Mouse (Mus musculus) cortical plate, adult 2 months (tissue): ENCODE data around the gene Mapre1. TPM values are rescaled to one million over a fixed set of nuclear protein-coding genes. Genes with fewer than 3 reads are reported as not detected.
"Not testable (repeated sequence)": the region's sequence is repeated elsewhere in the genome, so short reads cannot be mapped to it uniquely, and the experiment has no call there.

Experiments
- H3K27ac ChIP-seq: fragments of 200-500 bp; 2 replicates; pipeline ENCODE4 v1.5.1; 2012; ENCODE audit warnings: low read length, control low read depth, inconsistent platforms; ENCODE audit not compliant: insufficient read depth
- H3K4me1 ChIP-seq: fragments of 200-500 bp; 2 replicates; pipeline ENCODE4 v1.6.1; 2011; ENCODE audit warnings: low read length; ENCODE audit not compliant: control insufficient read depth, insufficient read depth
- H3K4me3 ChIP-seq: fragments of 200-500 bp; 2 replicates; pipeline ENCODE4 v1.5.1; 2011; ENCODE audit warnings: mild to moderate bottlenecking, low read length, control low read depth; ENCODE audit not compliant: insufficient read depth
- CTCF ChIP-seq: fragments of 200-500 bp; IDR thresholded peaks from 2 replicates; pipeline ENCODE4 v1.5.1; 2011; ENCODE audit warnings: mild to moderate bottlenecking, control low read depth, low read length; ENCODE audit not compliant: insufficient read depth; ENCODE audit errors: extremely low read depth
- POLR2A ChIP-seq: fragments of 200-500 bp; IDR thresholded peaks from 2 replicates; pipeline ENCODE4 v1.6.1; 2011; ENCODE audit warnings: mild to moderate bottlenecking, low read length, control low read depth; ENCODE audit not compliant: insufficient read depth; ENCODE audit errors: extremely low read depth
- polyA plus RNA-seq: library from polyadenylated mRNA; depleted of rRNA; stranded (reverse); fragments of >200 nt; gene quantifications from 2 replicates; pipeline ENCODE4 v1.2.3, GENCODE M21; 2012; rRNA removed

Mapre1 gene
- polyA plus RNA-seq = 23.9 and 24.9 TPM in 2 replicates

GRCm38 (mm10) chr2:153740500-153741436 is at the start of gene Mapre1:
Gene Mapre1 (plus strand): TSS chr2:153741274.
- Histone ChIP-seq H3K4me1 (peaks cover 13% of the 10 kb centered on the region), H3K27ac (peak within 1 kb of the TSS; percentile 71), H3K4me3 (peak within 1 kb of the TSS; percentile 75)
- TF ChIP-seq CTCF (no peak), POLR2A (peak; percentile 95)

DNA sequence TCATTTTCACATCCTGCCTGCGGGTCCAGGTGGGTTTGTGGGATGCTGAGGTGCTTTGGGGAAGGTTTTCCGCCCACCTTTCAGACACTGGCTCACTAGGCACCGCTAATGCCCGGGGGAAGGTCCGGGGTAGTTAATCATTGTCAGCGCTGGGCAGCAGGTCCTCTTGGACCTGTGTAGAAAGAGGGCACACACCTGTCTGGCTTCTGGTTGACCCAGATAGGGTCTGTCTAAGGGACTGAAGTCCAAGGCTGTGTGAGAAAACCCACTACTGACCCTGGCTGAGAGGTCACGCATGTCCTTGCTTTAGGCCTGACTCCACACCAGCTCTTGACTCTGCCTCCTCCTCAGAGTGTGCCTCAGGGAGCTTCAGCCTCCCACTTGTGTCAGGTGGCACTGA is 47.7 kb upstream of the Mapre1 start:
- H3K27ac ChIP-seq, H3K4me3 ChIP-seq, H3K4me1 ChIP-seq: not testable (repeated sequence)

DNA sequence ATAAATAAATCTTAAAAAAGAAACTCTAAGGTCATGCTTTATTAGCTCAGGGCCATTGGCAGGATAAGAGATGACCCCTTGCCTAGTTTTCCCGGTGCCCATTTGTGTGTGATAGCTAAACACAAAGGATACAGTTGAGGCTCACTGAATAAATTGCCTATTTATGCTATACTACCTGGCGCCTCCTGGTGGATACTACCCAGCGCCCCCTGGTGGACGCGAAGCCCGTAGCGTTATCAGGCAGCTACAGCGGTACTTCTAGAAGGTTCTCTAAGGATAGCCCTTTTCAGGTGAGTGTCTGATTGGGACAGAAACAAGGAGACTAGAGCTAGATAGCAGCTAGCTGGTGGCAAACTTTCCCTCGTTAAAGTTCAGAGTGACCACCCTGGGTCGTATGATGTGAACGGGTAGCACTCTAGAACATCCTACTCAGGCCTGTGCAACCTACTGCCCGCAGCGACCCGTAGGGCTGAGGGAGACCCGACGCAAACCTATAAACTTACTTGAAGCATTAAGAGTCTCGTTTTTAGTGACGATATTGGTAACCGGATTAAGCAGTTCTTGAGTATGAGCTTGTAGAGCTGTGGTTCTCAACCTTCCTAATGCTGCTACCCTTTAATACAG is 46.5 kb upstream of the Mapre1 start:
- H3K4me1 ChIP-seq = no peaks in the 10 kb centered on the region
- no peak overlapping the region for H3K4me3 ChIP-seq
- no peak overlapping the region for H3K27ac ChIP-seq
- TF ChIP-seq POLR2A = no peak
- peak; percentile 39; the same call in 1 of the 2 replicates for TF ChIP-seq CTCF

- Histone ChIP-seq H3K4me3 (no peak within 1 kb of the TSS), H3K4me1 (no peaks in the 10 kb centered on the region), H3K27ac (no peak within 1 kb of the TSS)
- no peak for TF ChIP-seq CTCF
- TF ChIP-seq POLR2A = no peak
Observed at GRCm38 (mm10) chr2:153696352-153696751, 44.7 kb upstream of the Mapre1 start, which contains the start of gene Dnmt3c. Gene Dnmt3c (plus strand): TSS chr2:153696652.

- Histone ChIP-seq H3K27ac (no peak overlapping the region), H3K4me3 (no peak overlapping the region), H3K4me1 (no peaks in the 10 kb centered on the region)
- no peak for TF ChIP-seq POLR2A
- TF ChIP-seq CTCF = no peak
Observed at GRCm38 (mm10) chr2:153703389-153703788, 37.7 kb upstream of the Mapre1 start.

DNA sequence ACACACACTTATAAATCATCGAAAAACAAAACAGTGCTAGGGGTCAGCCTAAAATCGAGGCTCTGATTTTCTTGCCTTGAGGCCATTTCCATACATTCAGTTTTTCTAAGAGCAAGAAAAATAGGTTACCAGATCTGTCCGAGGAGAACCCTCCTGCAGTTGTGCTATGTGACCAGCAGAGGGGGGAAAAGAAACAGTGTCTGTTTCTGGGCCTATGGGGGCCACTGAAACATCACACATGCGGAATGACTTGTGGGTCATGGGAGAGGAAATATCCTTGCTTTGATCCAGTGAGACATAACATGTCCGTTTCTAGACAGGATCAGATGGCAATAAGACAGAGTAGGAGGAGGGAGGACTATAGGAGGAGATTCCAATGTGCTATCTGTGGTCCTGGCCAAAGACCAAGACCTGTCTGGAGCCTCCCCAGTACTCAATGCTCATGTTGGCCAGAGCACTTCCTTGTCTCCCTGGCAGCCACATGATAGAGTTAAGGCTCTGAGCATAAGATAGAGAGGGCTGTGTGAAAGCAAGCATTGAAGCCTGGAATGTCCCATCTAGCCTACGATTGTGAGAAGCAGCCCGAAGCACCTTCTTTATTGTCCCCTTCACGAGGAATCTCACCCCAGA is 30.3 kb upstream of the Mapre1 start:
- H3K4me1 ChIP-seq = no peaks in the 10 kb centered on the region
- H3K4me3 ChIP-seq = no peak overlapping the region
- TF ChIP-seq CTCF (peak; percentile 68), POLR2A (no peak)
- no peak overlapping the region for H3K27ac ChIP-seq

DNA sequence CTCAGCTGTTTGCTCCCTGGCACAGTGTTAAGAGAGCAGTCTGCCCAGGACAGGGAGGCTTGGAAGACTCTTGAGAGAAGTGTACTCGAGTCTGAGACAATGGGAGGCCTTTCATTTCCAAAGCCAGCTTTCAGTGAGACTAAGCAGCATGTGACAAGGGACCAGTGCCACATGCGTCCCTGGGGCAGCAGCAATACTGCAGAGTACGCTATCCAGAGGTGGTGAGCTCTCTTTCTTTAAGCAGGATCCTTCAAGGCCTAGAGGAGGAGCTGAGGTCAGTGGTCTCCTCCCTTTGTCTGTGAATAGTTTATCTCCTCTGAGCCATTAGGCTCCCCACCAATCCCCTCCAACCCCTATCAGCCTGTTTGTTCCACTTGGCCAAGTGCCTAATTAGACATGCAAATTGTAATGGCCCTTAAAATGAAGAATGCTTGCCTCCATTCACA is 28.4 kb upstream of the Mapre1 start:
- Histone ChIP-seq H3K4me1 (no peaks in the 10 kb centered on the region), H3K4me3 (no peak overlapping the region), H3K27ac (no peak overlapping the region)
- no peak for TF ChIP-seq POLR2A
- TF ChIP-seq CTCF = no peak

GRCm38 (mm10) chr2:153713227-153713626 is 27.8 kb upstream of the Mapre1 start:
- TF ChIP-seq CTCF (no peak), POLR2A (no peak)
- Histone ChIP-seq H3K4me1 (no peaks in the 10 kb centered on the region), H3K27ac (no peak overlapping the region), H3K4me3 (no peak overlapping the region)

- not testable (repeated sequence) for H3K4me3 ChIP-seq, H3K4me1 ChIP-seq, H3K27ac ChIP-seq
Observed at GRCm38 (mm10) chr2:153717861-153718260, 23.2 kb upstream of the Mapre1 start.

DNA sequence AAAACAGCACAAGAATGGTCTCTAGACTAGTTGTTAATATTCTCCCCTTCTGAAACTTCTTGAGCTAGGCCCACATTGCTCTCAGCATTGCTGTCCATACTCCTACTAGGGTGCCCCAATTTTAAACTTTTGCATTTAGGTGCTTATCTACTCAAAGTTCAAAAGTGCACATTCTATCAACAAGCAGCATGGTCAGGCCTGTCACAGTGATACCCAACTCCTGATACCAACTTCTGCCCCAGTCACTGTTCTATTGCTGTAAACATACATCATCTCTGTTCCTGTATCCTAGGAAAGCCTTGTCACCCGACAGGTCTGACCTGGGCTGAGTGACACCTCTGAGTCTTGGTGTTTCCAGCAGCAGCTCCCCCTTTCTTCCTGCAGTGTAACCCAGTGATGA is 18.0 kb upstream of the Mapre1 start:
- Histone ChIP-seq H3K27ac (no peak overlapping the region), H3K4me3 (no peak overlapping the region), H3K4me1 (no peaks in the 10 kb centered on the region)
- no peak for TF ChIP-seq CTCF
- TF ChIP-seq POLR2A = no peak
